Mouse (Mus musculus): ENCODE measurements around the gene Gm9747.

Gm9747 gene

DNA sequence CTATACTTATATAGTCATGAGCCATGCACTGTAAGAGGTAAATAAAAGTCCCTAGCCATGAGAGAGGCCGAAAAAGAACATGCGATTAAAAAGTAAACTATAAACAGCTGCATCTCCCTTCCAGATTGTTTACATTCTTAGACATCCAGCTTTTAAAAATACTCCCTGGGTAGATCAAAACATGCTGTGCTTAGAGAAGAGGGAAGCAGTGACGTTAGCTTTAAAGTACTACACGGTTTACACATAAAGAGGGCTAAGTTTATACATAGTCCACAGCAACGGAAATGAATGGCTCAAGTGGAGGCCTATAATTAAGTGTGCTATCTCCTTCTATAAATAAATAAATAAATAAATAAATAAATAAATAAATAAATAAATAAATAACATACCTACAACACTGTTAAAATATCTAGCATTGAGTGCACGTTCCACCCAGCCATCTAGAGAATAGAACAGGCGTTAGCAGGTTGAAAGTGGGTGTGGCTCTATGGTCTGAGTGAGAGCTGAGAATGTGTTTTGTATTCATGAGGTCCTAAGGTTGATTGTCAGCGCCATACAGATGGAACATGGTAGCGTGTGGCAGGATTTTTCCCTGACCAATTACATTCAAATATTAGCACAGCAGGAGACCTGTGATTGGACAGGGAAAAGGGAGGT is 21.0 kb downstream of the Gm9747 start:
- DNase-seq (ENCODE audit: low spot score in 2 of 2), result no peak

DNA sequence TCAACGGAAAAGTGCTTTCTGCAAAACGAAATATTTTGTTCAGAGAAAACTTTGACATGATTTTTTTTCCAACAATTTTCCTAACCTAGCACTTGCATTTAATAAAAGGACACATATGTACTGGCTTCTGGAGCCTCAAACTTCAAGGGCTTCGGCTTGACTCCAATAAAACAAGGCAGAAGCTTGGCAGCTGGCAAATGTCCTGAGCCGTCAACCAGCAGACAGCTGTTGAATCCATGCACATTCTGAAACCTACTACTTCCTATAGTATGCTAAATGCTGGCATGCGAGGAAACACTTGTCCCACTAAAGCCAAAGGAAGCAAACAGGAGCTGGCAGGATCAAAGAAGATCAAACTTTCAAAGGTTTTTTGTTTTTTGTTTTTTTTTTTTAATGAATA is 24.5 kb downstream of the Gm9747 start:
- DNase-seq (ENCODE audit: low spot score in 2 of 2), result no peak

GRCm38 (mm10) chr1:82258331-82258730 is 25.4 kb downstream of the Gm9747 start:
- no peak for DNase-seq (ENCODE audit: low spot score in 2 of 2)

DNA sequence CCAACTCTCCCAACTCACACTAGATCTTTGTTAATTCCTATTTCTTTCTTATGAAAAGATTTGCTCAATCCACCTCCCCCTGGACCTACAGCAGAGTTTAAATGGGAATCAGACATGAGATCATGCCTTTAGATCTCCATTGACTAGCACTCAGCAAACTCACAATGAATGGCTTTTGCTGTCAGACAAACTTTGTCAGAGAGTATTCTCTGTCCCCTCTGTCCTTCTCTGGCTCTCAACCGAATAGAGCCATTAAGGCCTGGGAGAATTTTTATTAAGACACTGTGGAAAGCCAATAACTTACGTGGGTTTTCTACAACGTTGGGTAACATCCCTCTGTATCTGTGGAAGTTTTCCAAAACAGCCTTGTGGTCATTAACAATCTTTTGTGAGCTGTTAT is 27.1 kb downstream of the Gm9747 start:
- no peak for DNase-seq (ENCODE audit: low spot score in 2 of 2)

DNA sequence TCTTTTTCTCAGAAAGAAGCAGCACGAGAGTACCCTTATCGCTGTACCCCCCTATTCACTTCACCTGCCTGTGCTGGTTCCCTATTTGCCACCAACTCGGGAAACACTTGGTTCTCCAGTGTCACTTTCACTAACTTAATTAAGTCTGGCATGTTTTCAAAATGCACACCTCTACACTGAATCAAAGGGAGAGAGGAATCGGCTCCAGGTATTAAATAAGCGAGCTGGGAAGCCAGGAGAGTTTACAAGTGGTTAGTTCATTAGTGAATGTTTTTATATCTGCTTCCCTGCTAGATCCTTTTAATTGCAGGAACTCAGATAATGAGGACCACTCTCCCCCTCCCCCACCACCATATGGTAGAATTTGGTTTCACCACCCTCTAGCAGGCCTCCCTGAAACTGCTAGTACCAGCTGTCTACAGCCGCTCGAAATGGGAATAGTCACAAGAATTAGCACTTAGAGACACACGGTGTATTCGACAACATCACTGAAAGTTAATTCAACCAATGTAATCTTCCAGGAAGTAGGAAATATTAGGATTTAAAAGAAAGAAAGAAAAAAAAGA is 28.2 kb downstream of the Gm9747 start:
- no peak for DNase-seq (ENCODE audit: low spot score in 2 of 2)

DNA sequence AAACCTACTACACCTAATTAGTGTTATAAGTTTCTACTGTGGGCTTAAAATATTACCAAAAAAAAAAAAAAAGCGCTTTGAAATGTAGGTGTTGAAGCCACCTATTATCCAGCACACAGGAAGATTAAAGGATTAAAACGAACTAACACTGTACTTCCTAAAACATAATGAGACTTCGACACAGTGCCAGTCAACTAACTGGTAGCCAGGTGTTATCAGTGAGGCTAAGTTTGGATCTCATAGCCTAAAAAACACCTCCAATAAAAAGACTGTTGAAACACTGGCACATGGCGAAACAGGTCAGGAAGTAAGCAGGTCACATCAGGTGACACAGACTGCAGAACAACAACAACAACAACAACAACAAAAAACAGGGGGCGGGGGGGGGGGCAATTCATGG is 28.7 kb downstream of the Gm9747 start:
- DNase-seq (ENCODE audit: low spot score in 2 of 2), result no peak

DNA sequence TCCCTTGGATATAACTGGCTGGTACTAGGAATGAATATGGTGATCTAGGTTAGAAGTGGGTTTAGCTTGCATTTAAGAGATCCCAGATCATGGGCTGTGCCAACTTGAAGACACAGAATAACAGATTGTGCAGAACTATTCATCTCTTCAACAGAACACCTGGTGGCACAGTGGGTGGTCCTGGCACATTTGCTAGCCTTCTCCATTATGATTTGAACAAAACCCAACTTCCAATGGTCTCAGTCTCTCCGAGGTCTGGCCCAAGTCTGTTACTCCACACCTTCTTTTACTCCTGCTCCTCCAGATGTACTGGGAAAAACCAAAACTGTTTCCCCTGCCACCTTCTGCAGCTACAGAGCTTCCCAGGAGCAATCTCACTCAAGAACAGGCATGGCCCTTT is 29.4 kb downstream of the Gm9747 start:
- DNase-seq (ENCODE audit: low spot score in 2 of 2), result no peak

GRCm38 (mm10) chr1:82267547-82267946 is 34.6 kb downstream of the Gm9747 start:
- DNase-seq (ENCODE audit: low spot score in 2 of 2), result no peak

- no peak for DNase-seq (ENCODE audit: low spot score in 2 of 2)
These were observed 39.3 kb downstream of the Gm9747 start for GRCm38 (mm10) chr1:82272231-82272630.

DNA sequence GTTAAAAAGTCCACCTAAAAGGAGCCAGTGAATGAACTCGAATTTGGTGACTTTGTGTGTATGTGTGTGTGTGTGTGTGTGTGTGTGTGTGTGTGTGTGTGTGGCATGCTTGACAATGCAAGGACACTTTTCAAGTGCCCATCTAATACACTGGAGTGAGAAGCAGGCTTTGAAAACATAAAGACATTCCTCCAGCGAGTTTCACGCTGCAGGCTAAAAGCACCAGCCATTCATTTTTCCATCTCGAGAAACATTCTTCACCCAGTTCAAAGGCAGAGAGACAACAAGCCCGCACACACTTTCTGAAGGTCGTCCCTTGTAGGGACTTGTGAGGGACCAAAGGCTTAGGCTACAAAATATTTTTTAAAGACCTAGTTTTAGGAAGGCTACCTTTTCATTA is 40.6 kb downstream of the Gm9747 start:
- DNase-seq (ENCODE audit: low spot score in 2 of 2), result no peak

- no peak for DNase-seq (ENCODE audit: low spot score in 2 of 2)
These were observed 41.4 kb downstream of the Gm9747 start for GRCm38 (mm10) chr1:82274361-82274760.

- no peak for DNase-seq (ENCODE audit: low spot score in 2 of 2)
These were observed 46.9 kb downstream of the Gm9747 start for GRCm38 (mm10) chr1:82279768-82280167.

DNA sequence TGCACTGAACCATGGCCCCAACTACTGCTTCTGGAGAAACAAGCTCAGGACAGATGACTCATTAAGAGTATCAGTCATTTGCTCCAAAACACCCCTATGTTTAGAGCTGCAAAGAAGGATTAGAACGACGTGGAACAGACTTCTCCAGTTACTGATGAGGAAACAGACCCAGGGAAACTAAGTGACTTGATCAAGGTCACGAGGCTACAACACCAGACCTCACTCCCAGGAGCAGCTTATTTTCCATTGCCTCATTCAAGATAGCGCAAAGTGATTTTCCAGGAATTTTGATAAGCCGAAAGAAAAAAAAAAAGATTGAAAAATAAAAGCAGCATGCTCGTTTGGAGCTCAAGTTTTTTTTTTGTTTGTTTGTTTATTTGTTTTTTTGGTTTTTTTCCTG is 48.9 kb downstream of the Gm9747 start:
- DNase-seq (ENCODE audit: low spot score in 2 of 2), result no peak

- DNase-seq (ENCODE audit: low spot score in 2 of 2), result peak; percentile 76 to 78
These were observed 50.2 kb downstream of the Gm9747 start for GRCm38 (mm10) chr1:82282992-82283611.

DNA sequence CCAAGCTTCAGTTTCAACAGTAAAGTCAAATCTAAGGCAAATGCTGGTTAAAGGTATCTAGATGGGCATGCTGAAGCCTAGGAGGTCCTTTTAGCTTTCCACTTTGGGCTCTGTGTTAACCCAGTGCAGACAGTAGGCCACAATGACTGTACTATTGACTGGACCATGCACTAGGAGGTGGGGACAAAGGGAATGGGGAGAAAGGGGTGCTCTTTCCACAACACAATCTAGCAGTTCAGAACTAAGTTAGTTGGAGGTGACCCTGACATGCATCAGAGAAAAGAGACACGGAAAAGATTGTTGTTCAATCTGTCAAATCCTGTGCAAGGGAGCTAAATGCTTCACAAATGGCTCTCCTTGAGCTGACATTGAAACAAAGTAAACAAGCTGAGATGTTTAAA is 51.0 kb downstream of the Gm9747 start:
- DNase-seq (ENCODE audit: low spot score in 2 of 2), result no peak

DNA sequence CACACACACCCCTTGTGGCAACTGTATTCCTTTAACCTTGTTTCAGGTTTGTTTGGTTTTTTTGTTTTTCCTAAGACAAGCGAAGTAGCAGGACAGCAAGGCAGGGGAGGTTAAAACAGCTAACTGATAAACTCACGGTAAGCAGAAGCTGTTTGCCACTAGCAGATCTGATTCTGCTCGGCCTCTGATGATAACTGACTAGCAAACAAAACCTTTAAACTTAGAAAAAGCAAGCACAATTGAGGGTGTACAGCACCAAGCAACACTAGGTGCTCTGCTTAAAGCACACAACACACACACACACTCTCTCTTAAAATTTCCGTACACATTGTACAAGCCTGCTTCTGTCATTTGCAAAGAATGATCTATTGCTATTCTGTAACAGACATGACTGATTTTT is 51.5 kb downstream of the Gm9747 start:
- no peak for DNase-seq (ENCODE audit: low spot score in 2 of 2)
